Mouse (Mus musculus) bone marrow, adult 2 months (tissue): ENCODE measurements at regions not wholly inside any gene's neighbourhood (a gene's known extent, or its start where the extent isn't known, plus 50 kb on each side); places are given as distances from the start of the nearest gene placed in this dataset.
"Not testable (repeated sequence)": the region's sequence is repeated elsewhere in the genome, so short reads cannot be mapped to it uniquely, and the experiment has no call there.

Source experiments
- H3K27ac ChIP-seq: fragments of 200-500 bp; 2 replicates; pipeline ENCODE4 v1.5.1; 2012; ENCODE audit warnings: low read depth, mild to moderate bottlenecking, control low read depth, inconsistent platforms, low read length; ENCODE audit not compliant: control insufficient read depth, poor library complexity, insufficient read depth
- H3K4me1 ChIP-seq: fragments of 200-500 bp; 2 replicates; pipeline ENCODE4 v1.6.1; 2011; ENCODE audit warnings: low read length; ENCODE audit not compliant: control insufficient read depth, insufficient read depth
- H3K4me3 ChIP-seq: fragments of 200-500 bp; replicated peaks from 2 replicates; pipeline ENCODE3; 2011; ENCODE audit warnings: mild to moderate bottlenecking, low read depth, low read length, control low read depth; ENCODE audit not compliant: control insufficient read depth
- CTCF ChIP-seq: fragments of 200-500 bp; IDR thresholded peaks from 2 replicates; pipeline ENCODE4 v1.5.1; 2011; ENCODE audit warnings: low read length, control low read depth; ENCODE audit not compliant: control insufficient read depth, insufficient read depth
- POLR2A ChIP-seq: fragments of 200-500 bp; IDR thresholded peaks from 2 replicates; pipeline ENCODE4 v1.6.1; 2011; ENCODE audit warnings: low read depth, mild to moderate bottlenecking, control low read depth, low read length, borderline replicate concordance; ENCODE audit not compliant: control insufficient read depth
- WGBS: fragments of 180-500 bp; shearing (Covaris S2); methylation state at CpG from one replicate; pipeline ENCODE4 v1.1.7; 2018; 5-methylcytosine and 5-hydroxymethylcytosine counted together

GRCm38 (mm10) chr14:71588694-71589240 is 902.9 kb downstream of the Gm9195 start:
- Histone ChIP-seq H3K27ac (no peak overlapping the region), H3K4me3 (no peak overlapping the region), H3K4me1 (no peaks in the 10 kb centered on the region)
- 27% methylated on average over 1 of the region's 1 CpGs for WGBS
- TF ChIP-seq POLR2A, result no peak
- no peak for TF ChIP-seq CTCF

DNA sequence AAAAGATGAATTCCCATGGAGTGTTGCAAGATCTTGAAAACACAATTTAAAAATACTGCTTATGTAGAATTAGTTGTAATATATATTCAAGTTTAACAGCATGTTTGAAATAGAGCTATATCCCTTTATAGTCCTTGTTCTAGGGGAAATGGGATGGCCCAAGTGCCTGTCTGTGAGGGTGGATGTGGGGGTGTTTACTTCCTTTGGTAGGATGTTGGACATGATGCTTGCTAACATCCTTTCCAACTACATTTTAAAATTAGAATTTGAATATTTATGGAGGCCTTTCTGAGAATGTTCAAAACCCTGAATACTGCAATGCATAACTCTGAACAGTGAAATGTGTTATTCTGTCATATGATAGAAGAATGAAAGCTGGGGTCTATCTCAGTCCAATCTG is 903.6 kb downstream of the Gm9195 start:
- Histone ChIP-seq H3K4me1 (no peaks in the 10 kb centered on the region), H3K27ac (no peak overlapping the region), H3K4me3 (no peak overlapping the region)
- no peak for TF ChIP-seq CTCF
- no peak for TF ChIP-seq POLR2A

GRCm38 (mm10) chr14:71564816-71565215 is 926.8 kb downstream of the Gm9195 start:
- no peak overlapping the region for H3K27ac ChIP-seq
- H3K4me3 ChIP-seq, result no peak overlapping the region
- 68% methylated on average over 3 of the region's 3 CpGs for WGBS
- TF ChIP-seq CTCF, result no peak
- TF ChIP-seq POLR2A, result no peak
- no peaks in the 10 kb centered on the region for H3K4me1 ChIP-seq

DNA sequence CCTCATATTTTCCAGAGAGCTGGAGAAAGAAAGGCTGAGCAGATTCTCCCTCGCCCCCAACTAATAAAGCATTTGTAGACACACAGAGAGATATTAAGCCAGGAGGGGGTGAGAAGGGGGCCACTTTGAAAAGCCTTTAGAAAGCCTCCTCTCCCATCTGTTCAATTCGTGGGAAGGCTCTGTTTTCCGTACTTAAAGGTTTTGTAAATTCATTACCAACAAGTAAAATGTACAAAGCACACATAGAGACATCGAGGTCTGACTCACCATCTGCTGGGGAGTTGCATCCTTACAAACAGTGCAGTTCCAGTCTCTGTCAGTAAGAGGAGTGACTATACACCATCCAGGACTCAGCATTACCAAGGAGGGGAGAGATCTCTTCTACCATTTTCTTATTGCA is 929.7 kb downstream of the Gm9195 start:
- TF ChIP-seq POLR2A, result no peak
- TF ChIP-seq CTCF, result no peak
- Histone ChIP-seq H3K4me1 (no peaks in the 10 kb centered on the region), H3K27ac (no peak overlapping the region), H3K4me3 (no peak overlapping the region)
- 72% methylated on average over 4 of the region's 4 CpGs for whole genome bisulfite sequencing

DNA sequence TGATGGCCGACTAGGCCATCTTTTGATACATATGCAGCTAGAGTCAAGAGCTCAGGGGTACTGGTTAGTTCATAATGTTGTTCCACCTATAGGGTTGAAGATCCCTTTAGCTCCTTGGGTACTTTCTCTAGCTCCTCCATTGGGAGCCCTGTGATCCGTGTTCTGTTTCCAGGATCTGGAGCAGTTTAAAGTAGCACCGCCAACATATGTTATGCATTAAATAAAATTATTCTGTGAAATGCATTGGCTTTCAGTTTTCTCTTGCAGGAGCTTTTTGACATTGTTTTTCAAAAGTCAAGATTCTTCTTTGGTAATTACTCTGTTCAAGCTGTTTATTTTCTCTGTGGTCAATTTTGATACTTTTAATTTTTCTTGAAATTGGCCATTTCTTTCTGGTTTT is 937.3 kb downstream of the Gm9195 start:
- 90% methylated on average over 2 of the region's 3 CpGs for WGBS
- not testable (repeated sequence) for H3K4me1 ChIP-seq, H3K4me3 ChIP-seq, H3K27ac ChIP-seq

- 65% methylated on average over 3 of the region's 3 CpGs for WGBS
- Histone ChIP-seq H3K4me3 (no peak overlapping the region), H3K27ac (no peak overlapping the region), H3K4me1 (no peaks in the 10 kb centered on the region)
- no peak for TF ChIP-seq POLR2A
- TF ChIP-seq CTCF, result no peak
These were observed 943.9 kb upstream of the Fam160b2 start for GRCm38 (mm10) chr14:71543580-71543979.

DNA sequence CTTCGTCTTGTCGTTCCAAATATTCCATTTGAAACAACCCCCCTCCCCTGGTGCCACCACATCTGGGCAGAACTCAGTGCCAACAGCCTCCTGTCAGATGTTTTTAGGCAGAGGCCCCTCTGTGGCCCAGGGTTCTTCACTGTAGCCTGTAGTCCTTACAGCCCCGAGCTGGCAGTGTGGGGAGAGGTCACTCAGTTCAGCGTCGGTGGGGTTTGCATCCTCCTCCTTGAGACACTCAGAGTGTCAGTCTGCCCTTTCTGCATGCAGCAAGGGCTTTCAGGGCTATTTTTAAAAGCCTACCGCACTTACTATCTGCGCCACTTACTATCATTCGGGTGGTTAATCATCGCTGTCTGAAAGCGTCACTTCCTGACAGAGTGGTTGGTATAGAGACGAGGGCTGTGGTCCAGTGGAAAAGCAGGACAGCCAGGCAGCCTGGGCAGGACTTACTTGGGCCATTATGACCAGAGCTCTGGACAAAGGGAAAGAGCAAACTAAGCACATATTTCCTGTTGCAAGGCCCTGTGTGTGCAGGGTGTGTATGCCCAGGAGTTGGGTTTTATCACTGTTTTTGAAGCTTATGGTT is 932.5 kb upstream of the Fam160b2 start:
- 51% methylated on average over 11 of the region's 11 CpGs for WGBS
- no peak overlapping the region for H3K27ac ChIP-seq
- H3K4me3 ChIP-seq, result no peak overlapping the region
- TF ChIP-seq POLR2A (no peak), CTCF (no peak)
- H3K4me1 ChIP-seq, result no peaks in the 10 kb centered on the region

DNA sequence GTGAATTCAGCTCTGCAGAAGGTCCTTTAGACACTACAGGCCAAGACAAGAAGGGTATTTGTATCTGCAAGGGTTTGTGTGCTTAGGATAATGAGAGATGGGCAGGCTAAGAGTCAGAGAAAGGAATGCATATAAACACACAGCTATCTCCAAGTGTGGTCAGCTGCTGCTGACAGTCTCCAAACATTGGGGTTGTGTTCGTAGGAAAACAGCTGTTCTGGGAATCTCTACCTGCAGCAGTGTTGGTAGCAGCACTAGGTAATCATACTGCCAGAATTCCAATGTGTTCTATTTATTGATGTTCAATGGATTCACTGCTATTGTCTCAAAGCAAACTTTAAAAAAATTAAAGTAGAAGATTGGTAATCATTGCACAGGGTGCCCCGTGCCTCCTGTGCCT is 931.7 kb upstream of the Fam160b2 start:
- Histone ChIP-seq H3K4me1 (no peaks in the 10 kb centered on the region), H3K4me3 (no peak overlapping the region), H3K27ac (no peak overlapping the region)
- WGBS, result 74% methylated on average over 2 of the region's 2 CpGs
- TF ChIP-seq POLR2A (no peak), CTCF (no peak)

DNA sequence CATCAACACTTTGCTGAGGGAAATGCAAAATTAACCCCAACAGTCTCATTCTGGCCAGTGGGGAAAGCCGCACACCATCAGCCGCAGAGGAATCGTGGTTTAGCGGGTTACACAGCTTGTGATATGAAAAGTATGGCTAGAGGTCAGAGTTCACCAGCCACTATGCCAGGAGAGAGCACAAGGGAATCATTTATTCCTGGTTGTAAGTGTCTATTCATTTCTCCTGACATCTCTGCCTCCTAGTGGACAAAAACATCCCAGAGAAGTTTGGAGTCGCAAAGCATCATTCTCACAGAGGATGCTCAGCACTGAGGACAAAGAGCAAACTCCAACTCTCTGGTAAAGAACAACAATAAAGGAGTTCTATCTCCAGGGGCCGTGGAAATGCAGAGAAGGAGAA is 930.8 kb upstream of the Fam160b2 start:
- Histone ChIP-seq H3K4me1 (no peaks in the 10 kb centered on the region), H3K4me3 (no peak overlapping the region), H3K27ac (no peak overlapping the region)
- TF ChIP-seq CTCF (no peak), POLR2A (no peak)
- WGBS, result 74% methylated on average over 6 of the region's 6 CpGs

- Histone ChIP-seq H3K4me1 (no peaks in the 10 kb centered on the region), H3K4me3 (no peak overlapping the region), H3K27ac (no peak overlapping the region)
- TF ChIP-seq CTCF, result no peak
- TF ChIP-seq POLR2A, result no peak
- WGBS, result 50% methylated on average over 2 of the region's 2 CpGs
These were observed 918.9 kb upstream of the Fam160b2 start for GRCm38 (mm10) chr14:71518541-71518940.
